Comparison of ENCODE assay signal across 9 mouse cellular contexts in the genomic region with DNA sequence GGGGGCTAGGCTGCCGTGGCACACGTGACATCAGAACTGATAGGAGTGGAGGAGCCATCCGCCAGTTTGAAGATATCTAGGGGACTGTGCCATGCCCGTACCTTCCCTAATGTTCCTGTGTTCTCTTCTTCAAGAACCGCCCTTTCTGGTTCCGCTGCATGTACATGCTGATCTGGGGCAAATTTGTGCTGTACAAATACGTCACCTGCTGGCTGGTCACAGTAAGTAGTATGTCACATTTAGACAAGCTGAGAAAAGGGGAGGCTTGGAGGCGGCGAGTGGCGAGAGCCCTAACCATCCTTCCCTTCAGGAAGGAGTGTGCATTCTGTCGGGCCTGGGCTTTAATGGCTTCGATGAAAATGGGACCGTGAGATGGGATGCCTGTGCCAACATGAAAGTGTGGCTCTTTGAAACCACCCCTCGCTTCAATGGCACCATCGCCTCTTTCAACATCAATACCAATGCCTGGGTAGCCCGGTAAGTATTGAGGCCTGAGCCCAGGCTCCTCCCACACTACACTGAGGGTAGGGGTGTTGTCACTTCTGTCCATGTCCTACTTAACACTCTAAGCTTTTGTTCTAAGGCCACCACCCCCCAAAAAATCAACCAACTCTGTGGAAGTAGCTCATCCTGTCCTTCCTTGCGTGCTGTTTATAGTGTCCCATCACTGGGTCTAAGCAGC. TPM values are rescaled to one million over a fixed set of nuclear protein-coding genes. Genes with fewer than 3 reads are reported as not detected.
A peak's percentile ranks its signal among the peaks of the same experiment; 100 is the strongest.
DNase-seq lines count a peak whose midpoint lies in the region; ATAC-seq and TF ChIP-seq lines count a peak whose summit lies in the region.
"Had no signal": no experiment of that assay in that cellular context is flagged by ENCODE, and none has a peak within 500 bp of the region (broad histone marks: within the 10 kb centered on the region; RNA-seq: fewer than 3 reads in every experiment).

No protein-coding gene starts in this region.

- TF ChIP-seq CTCF in lung, postnatal 0 days (IDR thresholded peaks at IDR 0.05): peak; percentile 55

- intact Hi-C loops in heart, postnatal 25 days (cut with DNase I): no loop called here

- H3K4me3 ChIP-seq in heart, embryonic 12.5 days: no peak overlapping the region
- no peak overlapping the region for H3K4me3 ChIP-seq in lung, postnatal 0 days (ENCODE audit: low read depth, low read length)
- no peak overlapping the region for H3K4me3 ChIP-seq in intestine, embryonic 15.5 days (replicated peaks)
- H3K4me3 ChIP-seq in myocyte: no peak overlapping the region
- H3K4me3 ChIP-seq: heart, embryonic 13.5 days had no signal

- H3K36me3 ChIP-seq in heart, embryonic 12.5 days: peaks cover 75% of the 10 kb centered on the region
- peaks cover 36% of the 10 kb centered on the region for H3K36me3 ChIP-seq in lung, postnatal 0 days (ENCODE audit: insufficient read depth, low read length)
- H3K36me3 ChIP-seq in intestine, embryonic 15.5 days: peaks cover 49% of the 10 kb centered on the region
- H3K36me3 ChIP-seq in myocyte (ENCODE audit: control insufficient read depth, insufficient read depth): peaks cover 37% of the 10 kb centered on the region

- H3K27ac ChIP-seq in heart, embryonic 12.5 days (ENCODE audit: poor library complexity, severe bottlenecking): no peak overlapping the region
- no peak overlapping the region for H3K27ac ChIP-seq in lung, postnatal 0 days (ENCODE audit: low read length)
- H3K27ac ChIP-seq in intestine, embryonic 15.5 days: 0 out of 2 replicates have a peak overlapping the region, but pooled peaks have one; percentile 3
- H3K27ac ChIP-seq: heart, embryonic 13.5 days had no signal

- H3K4me1 ChIP-seq in heart, embryonic 12.5 days (replicated peaks): peaks cover 14% of the 10 kb centered on the region
- H3K4me1 ChIP-seq in lung, postnatal 0 days (ENCODE audit: insufficient read depth, low read depth, low read length): no peaks in the 10 kb centered on the region
- H3K4me1 ChIP-seq in intestine, embryonic 15.5 days (replicated peaks): 0 out of 2 replicates have a peak, but pooled peaks cover 3% of the 10 kb centered on the region

- H3K9me3 ChIP-seq in heart, embryonic 12.5 days (replicated peaks): no peaks in the 10 kb centered on the region
- no peaks in the 10 kb centered on the region for H3K9me3 ChIP-seq in lung, postnatal 0 days (ENCODE audit: low read length)
- H3K9me3 ChIP-seq in intestine, embryonic 15.5 days: no peaks in the 10 kb centered on the region
- H3K9me3 ChIP-seq: heart, embryonic 13.5 days had no signal

- H3K79me2 ChIP-seq in myocyte (ENCODE audit: control insufficient read depth, insufficient read depth): peaks cover 15% of the 10 kb centered on the region

- 90% methylated on average over 17 of the region's 17 CpGs for WGBS in heart, embryonic 12.5 days
- 92% methylated on average over 17 of the region's 17 CpGs for WGBS in lung, postnatal 0 days
- WGBS in intestine, embryonic 15.5 days: 90% methylated on average over 17 of the region's 17 CpGs

- no peak overlapping the region for H3K4me2 ChIP-seq in heart, embryonic 12.5 days
- H3K4me2 ChIP-seq in lung, postnatal 0 days (replicated peaks; ENCODE audit: low read depth, low read length): no peak overlapping the region
- H3K4me2 ChIP-seq in intestine, embryonic 15.5 days (replicated peaks): no peak overlapping the region
- no peak overlapping the region for H3K4me2 ChIP-seq in myocyte (ENCODE audit: low read depth)
- H3K4me2 ChIP-seq: heart, embryonic 13.5 days had no signal

- no peaks in the 10 kb centered on the region for H3K27me3 ChIP-seq in heart, embryonic 12.5 days (replicated peaks)
- H3K27me3 ChIP-seq in lung, postnatal 0 days (replicated peaks; ENCODE audit: insufficient read depth, low read length): no peaks in the 10 kb centered on the region
- H3K27me3 ChIP-seq in intestine, embryonic 15.5 days (replicated peaks): no peaks in the 10 kb centered on the region
- no peaks in the 10 kb centered on the region for H3K27me3 ChIP-seq in myocyte (ENCODE audit: control insufficient read depth, insufficient read depth, insufficient read length)
- H3K27me3 ChIP-seq: heart, embryonic 13.5 days had no signal

- H3K9ac ChIP-seq in heart, embryonic 12.5 days: no peak overlapping the region
- H3K9ac ChIP-seq in lung, postnatal 0 days (replicated peaks; ENCODE audit: low read depth): no peak overlapping the region
- no peak overlapping the region for H3K9ac ChIP-seq in intestine, embryonic 15.5 days
- H3K9ac ChIP-seq: heart, embryonic 13.5 days had no signal

- TF ChIP-seq POLR2A in myocyte (IDR thresholded peaks at IDR 0.05; ENCODE audit: insufficient read length, low read depth): no peak

- H3ac ChIP-seq in myocyte (ENCODE audit: control insufficient read depth, insufficient read length): no peak overlapping the region

- DNase-seq in heart, postnatal 25 days (ENCODE audit: low spot score): no peak
- no peak for DNase-seq in lung, postnatal 0 days (ENCODE audit: low spot score)
- DNase-seq in lung, adult 18-20 months: no peak
- DNase-seq in adrenal gland, adult 18-20 months (ENCODE audit: low spot score in 2 of 2): no peak
- no peak for DNase-seq in gastrocnemius, postnatal 25 days

- 0 out of 2 replicates have a peak, but pooled peaks have one; percentile 2 for ATAC-seq in heart, embryonic 12.5 days (ENCODE audit: insufficient number of reproducible peaks, low FRiP score)
- no peak for ATAC-seq in lung, postnatal 0 days
- ATAC-seq in intestine, embryonic 15.5 days: peak; percentile 16

- TF ChIP-seq EP300 in lung, postnatal 0 days (IDR thresholded peaks at IDR 0.05): no peak

TF ChIP-seq in myocyte, 11 proteins besides CTCF, POLR2A, EP300 and RAD21:
- TF ChIP-seq POLR2AphosphoS2 (IDR thresholded peaks at IDR 0.05; ENCODE audit: insufficient read length, low read depth) (peak; percentile 9), TCF12 (IDR thresholded peaks at IDR 0.05; ENCODE audit: insufficient read depth, poor library complexity, severe bottlenecking) (no peak)

RNA-seq across cellular contexts. Expression of a gene that starts 9.7 kb away (rescaled TPM):
- 105 and 107 TPM in 2 replicates for polyA plus RNA-seq in heart, embryonic 12.5 days (2016; fragmentation: Nextera tagmentation; extraction: Ambion mirVana)
- total RNA-seq in heart, postnatal 25 days (2021): 10 to 100 TPM; 72.5 to 75.1 TPM
- 83.1 and 86.7 TPM in 2 replicates for polyA plus RNA-seq in lung, postnatal 0 days (2015; fragmentation: Nextera tagmentation; extraction: Ambion mirVana)
- polyA plus RNA-seq in intestine, embryonic 15.5 days (2015; fragmentation: Nextera tagmentation; extraction: Ambion mirVana): 225 and 231 TPM in 2 replicates
- 103 TPM for polyA plus RNA-seq in myocyte (2012; fragmentation: generic; extraction: Trizol)
- 10 to 100 TPM; 81.0 to 86.4 TPM for total RNA-seq in adrenal gland, adult 18-20 months (2021)
- total RNA-seq in gastrocnemius, postnatal 25 days (2021): 10 to 100 TPM; 53.8 to 58.9 TPM

RNA-seq across cellular contexts. Expression of a gene that starts 9.9 kb away (rescaled TPM):
- polyA plus RNA-seq in heart, embryonic 12.5 days (2016; fragmentation: Nextera tagmentation; extraction: Ambion mirVana): 345 and 349 TPM in 2 replicates
- total RNA-seq in heart, postnatal 25 days (2021): 100 to 1,000 TPM; 322 to 323 TPM
- 162 and 169 TPM in 2 replicates for polyA plus RNA-seq in lung, postnatal 0 days (2015; fragmentation: Nextera tagmentation; extraction: Ambion mirVana)
- 497 and 503 TPM in 2 replicates for polyA plus RNA-seq in intestine, embryonic 15.5 days (2015; fragmentation: Nextera tagmentation; extraction: Ambion mirVana)
- polyA plus RNA-seq in myocyte (2012; fragmentation: generic; extraction: Trizol): 339 TPM
- 100 to 1,000 TPM; 285 to 301 TPM for total RNA-seq in adrenal gland, adult 18-20 months (2021)
- 100 to 1,000 TPM; 157 TPM for total RNA-seq in gastrocnemius, postnatal 25 days (2021)

RNA-seq across cellular contexts. Expression of a gene that starts 36.3 kb away (rescaled TPM):
- polyA plus RNA-seq in heart, embryonic 12.5 days (2016; fragmentation: Nextera tagmentation; extraction: Ambion mirVana): 4.4 and 4.9 TPM in 2 replicates
- total RNA-seq in heart, postnatal 25 days (2021): 1 to 10 TPM; 4.7 TPM
- 24.0 and 27.8 TPM in 2 replicates for polyA plus RNA-seq in lung, postnatal 0 days (2015; fragmentation: Nextera tagmentation; extraction: Ambion mirVana)
- polyA plus RNA-seq in intestine, embryonic 15.5 days (2015; fragmentation: Nextera tagmentation; extraction: Ambion mirVana): 16.7 and 17.7 TPM in 2 replicates
- polyA plus RNA-seq in myocyte (2012; fragmentation: generic; extraction: Trizol): 3.1 TPM
- 10 to 100 TPM in 1 of 2 experiments, 1 to 10 TPM in 1; 9.8 to 11.5 TPM for total RNA-seq in adrenal gland, adult 18-20 months (2021)
- 1 to 10 TPM; 1.5 to 2.2 TPM for total RNA-seq in gastrocnemius, postnatal 25 days (2021)

RNA-seq across cellular contexts. Expression of a gene that starts 38.9 kb away (rescaled TPM):
- 352 and 365 TPM in 2 replicates for polyA plus RNA-seq in heart, embryonic 12.5 days (2016; fragmentation: Nextera tagmentation; extraction: Ambion mirVana)
- total RNA-seq in heart, postnatal 25 days (2021): 100 to 1,000 TPM; 274 to 277 TPM
- 332 and 367 TPM in 2 replicates for polyA plus RNA-seq in lung, postnatal 0 days (2015; fragmentation: Nextera tagmentation; extraction: Ambion mirVana)
- 337 and 341 TPM in 2 replicates for polyA plus RNA-seq in intestine, embryonic 15.5 days (2015; fragmentation: Nextera tagmentation; extraction: Ambion mirVana)
- polyA plus RNA-seq in myocyte (2012; fragmentation: generic; extraction: Trizol): 287 TPM
- 100 to 1,000 TPM; 341 to 388 TPM for total RNA-seq in adrenal gland, adult 18-20 months (2021)
- total RNA-seq in gastrocnemius, postnatal 25 days (2021): 100 to 1,000 TPM; 163 to 167 TPM

RNA-seq across cellular contexts. Expression of a gene that starts 39.4 kb away (rescaled TPM):
- polyA plus RNA-seq in heart, embryonic 12.5 days (2016; fragmentation: Nextera tagmentation; extraction: Ambion mirVana): 37.4 and 40.0 TPM in 2 replicates
- 10 to 100 TPM; 39.6 to 43.9 TPM for total RNA-seq in heart, postnatal 25 days (2021)
- polyA plus RNA-seq in lung, postnatal 0 days (2015; fragmentation: Nextera tagmentation; extraction: Ambion mirVana): 67.3 and 74.2 TPM in 2 replicates
- 134 and 145 TPM in 2 replicates for polyA plus RNA-seq in intestine, embryonic 15.5 days (2015; fragmentation: Nextera tagmentation; extraction: Ambion mirVana)
- polyA plus RNA-seq in myocyte (2012; fragmentation: generic; extraction: Trizol): 138 TPM
- total RNA-seq in adrenal gland, adult 18-20 months (2021): 100 to 1,000 TPM in 1 of 2 experiments, 10 to 100 TPM in 1; 92.9 to 108 TPM
- total RNA-seq in gastrocnemius, postnatal 25 days (2021): 10 to 100 TPM; 14.8 to 18.0 TPM
